Mouse (Mus musculus): ENCODE results near the gene Cd46. TPM values are rescaled to one million over a fixed set of nuclear protein-coding genes. Genes with fewer than 3 reads are reported as not detected.

Cd46 gene
- polyA plus RNA-seq, 1 experiment from 2014 or later: 0.35 TPM

DNA sequence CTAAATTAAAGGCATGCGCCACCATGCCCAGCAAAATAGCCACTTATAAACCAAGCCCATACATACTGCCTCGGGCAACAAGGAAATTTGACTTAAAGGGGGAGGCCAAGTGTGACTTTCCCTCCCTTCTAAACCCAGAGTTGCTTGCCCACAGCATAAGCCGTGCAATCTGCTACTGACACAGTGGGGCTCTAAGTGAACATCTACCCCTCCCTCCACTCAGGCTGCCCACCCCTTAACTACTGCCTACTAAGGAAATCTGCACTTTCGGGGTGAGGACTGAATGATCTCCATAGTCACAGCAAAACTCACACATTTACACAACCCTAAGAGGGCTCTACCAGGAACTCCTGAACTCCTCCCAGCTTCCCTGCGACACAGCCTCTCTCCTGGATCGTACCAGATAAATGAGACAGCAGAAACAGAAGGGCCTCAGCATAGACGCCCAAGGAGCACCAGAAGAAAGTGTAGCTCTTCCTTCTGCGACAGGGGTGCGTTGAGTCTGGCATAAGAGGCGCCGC is 290 bp downstream of the Cd46 start:
- TF ChIP-seq CTCF (IDR thresholded peaks at IDR 0.05): no peak
- POLR2A ChIA-PET: interaction anchor here (0.8 to 1.2 kb wide), 2 partner anchors 40 to 114 kb away, joined by 3 read pairs; partner anchors contain the start of gene Cr1l
- in situ Hi-C loops (cut with MboI; ENCODE audit: low pct_unique_long_range_greater_than_20kb): no loop called here
- CTCF ChIA-PET: interaction anchor here (0.5 to 1.2 kb wide), 2 partner anchors 20 to 51 kb away, joined by 3 read pairs; no protein-coding TSS in a partner anchor
- DNase-seq (ENCODE audit: low read depth, low spot score) (no peak), ATAC-seq (peak; percentile 85)
- no peaks in the 10 kb centered on the region for H3K27me3 ChIP-seq

DNA sequence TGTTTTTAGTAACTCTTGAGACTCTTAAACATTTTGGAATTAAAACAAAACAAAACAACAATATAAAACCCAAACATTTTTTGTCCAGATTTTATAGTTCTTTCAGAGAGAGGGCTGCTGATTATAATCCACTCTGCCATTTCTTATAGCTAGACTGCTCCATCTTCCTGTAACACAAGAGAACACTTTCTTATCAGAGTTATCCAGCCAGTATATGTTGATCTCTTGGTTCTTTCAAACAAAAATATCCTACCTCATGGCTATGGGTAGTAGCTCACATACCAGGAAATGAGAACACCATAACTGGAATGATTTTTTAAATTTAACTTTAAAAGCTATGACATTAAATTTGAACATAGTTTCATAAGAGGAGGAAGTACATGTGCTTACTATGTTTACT is 9.9 kb downstream of the Cd46 start:
- ChIA-PET CTCF (no interaction called here), POLR2A (no interaction called here)
- in situ Hi-C loops (cut with MboI; ENCODE audit: low pct_unique_long_range_greater_than_20kb): no loop called here
- no peak for ATAC-seq
- no peaks in the 10 kb centered on the region for H3K27me3 ChIP-seq
- DNase-seq (ENCODE audit: low read depth, low spot score): no peak
- no peak for TF ChIP-seq CTCF (IDR thresholded peaks at IDR 0.05)

DNA sequence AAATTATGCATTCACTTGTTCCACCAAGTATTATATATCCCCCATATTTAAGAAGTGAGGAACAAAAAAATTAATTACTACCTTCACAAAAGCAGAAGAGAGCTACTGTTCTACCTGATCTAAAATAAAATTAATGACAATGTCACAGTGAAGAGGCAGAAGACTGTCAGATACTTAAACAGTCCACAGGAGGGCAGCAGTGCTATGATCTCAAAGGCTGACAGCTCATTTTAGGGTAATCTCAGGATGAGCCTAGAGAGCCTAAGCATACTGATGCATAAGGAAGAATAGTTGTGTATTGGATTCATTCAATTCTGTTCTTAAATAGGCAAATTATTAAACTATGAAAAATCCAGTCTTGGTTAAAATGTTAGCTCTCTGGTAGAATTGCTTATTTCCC is 51.6 kb downstream of the Cd46 start:
- in situ Hi-C loops (cut with MboI; ENCODE audit: low pct_unique_long_range_greater_than_20kb): no loop called here
- H3K27me3 ChIP-seq: no peaks in the 10 kb centered on the region
- DNase-seq (ENCODE audit: low read depth, low spot score) (no peak), ATAC-seq (peak; percentile 57)
- CTCF ChIA-PET: interaction anchor here (0.9 to 3.5 kb wide), 8 partner anchors 9 to 64 kb away, joined by 3 to 17 read pairs (median 6); partner anchors contain the start of gene Cd46
- POLR2A ChIA-PET: no interaction called here
- TF ChIP-seq CTCF (IDR thresholded peaks at IDR 0.05): peak; percentile 65

DNA sequence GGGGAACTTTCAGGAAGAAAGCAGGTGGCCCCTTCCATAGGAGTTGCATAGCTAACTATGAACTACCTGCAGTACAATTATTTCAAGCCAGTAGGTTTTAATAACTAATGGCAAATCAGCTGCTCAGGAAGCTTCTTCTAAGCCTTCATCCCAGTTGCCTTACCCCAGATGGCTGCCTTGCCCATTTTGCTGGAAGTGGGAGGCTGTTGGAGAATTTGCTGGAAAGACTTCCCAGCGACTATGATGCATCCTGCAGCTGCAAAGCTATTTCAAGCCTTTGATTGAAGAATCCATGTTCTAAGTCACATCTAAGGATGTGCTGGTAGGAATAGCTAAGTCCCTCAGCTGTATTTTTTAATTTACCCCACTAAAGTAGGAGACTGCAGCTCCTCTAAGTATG is 53.7 kb downstream of the Cd46 start:
- ATAC-seq (no peak), DNase-seq (ENCODE audit: low read depth, low spot score) (no peak)
- H3K27me3 ChIP-seq: no peaks in the 10 kb centered on the region
- CTCF ChIA-PET: interaction anchor here (1.1 to 1.7 kb wide), 2 partner anchors 9 to 62 kb away, joined by 3 to 7 read pairs; no protein-coding TSS in a partner anchor
- no peak for TF ChIP-seq CTCF (IDR thresholded peaks at IDR 0.05)
- in situ Hi-C loops (cut with MboI; ENCODE audit: low pct_unique_long_range_greater_than_20kb): no loop called here
- POLR2A ChIA-PET: no interaction called here

DNA sequence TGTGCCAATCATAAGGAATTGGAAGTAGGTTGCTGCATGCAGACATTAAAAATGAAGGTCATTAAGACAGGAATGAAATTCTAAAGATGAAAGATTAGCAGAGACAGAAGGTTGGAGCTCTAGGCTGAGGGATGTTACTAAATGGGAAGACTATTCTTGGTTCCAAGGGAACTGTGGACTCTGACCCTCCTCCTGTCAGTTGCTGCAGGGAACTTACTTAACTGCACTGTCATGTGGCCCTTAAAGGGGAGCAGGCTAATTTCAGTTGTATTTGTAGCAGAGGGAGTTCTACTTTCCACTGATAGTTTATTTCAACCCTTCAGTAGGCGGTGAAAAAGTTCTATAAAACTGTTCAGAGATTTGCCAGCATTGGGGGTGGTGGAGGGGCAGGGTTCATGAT is 54.1 kb downstream of the Cd46 start:
- no peak for TF ChIP-seq CTCF (IDR thresholded peaks at IDR 0.05)
- ChIA-PET POLR2A (no interaction called here), CTCF (interaction anchor here (1.1 to 1.7 kb wide), 2 partner anchors 9 to 62 kb away, joined by 3 to 7 read pairs; no protein-coding TSS in a partner anchor)
- ATAC-seq: no peak
- no peak for DNase-seq (ENCODE audit: low read depth, low spot score)
- H3K27me3 ChIP-seq: no peaks in the 10 kb centered on the region
- in situ Hi-C loops (cut with MboI; ENCODE audit: low pct_unique_long_range_greater_than_20kb): no loop called here

DNA sequence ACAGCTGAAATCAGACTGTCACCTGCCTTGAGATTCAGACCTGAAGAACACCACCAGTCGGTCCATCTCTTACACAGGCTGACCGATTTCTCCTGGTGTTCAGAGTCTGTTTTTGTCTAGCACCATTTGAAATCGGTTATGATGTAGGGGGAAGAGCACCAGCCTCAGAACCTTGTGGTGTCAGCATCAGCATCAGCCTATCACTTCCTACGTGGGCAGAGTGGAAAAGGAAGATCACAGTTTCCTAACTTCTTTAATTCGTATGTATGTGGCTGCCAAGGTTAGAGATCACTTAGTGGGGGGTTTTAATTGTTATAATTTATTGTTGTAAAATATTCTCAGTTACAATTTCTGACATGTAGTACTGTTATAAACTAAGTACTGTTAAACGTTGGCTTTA is 54.6 kb downstream of the Cd46 start:
- DNase-seq (ENCODE audit: low read depth, low spot score) (no peak), ATAC-seq (no peak)
- CTCF ChIA-PET: interaction anchor here (1.7 kb wide), 1 partner anchor 9 kb away, joined by 7 read pairs; no protein-coding TSS in a partner anchor
- no peak for TF ChIP-seq CTCF (IDR thresholded peaks at IDR 0.05)
- POLR2A ChIA-PET: no interaction called here
- H3K27me3 ChIP-seq: no peaks in the 10 kb centered on the region
- in situ Hi-C loops (cut with MboI; ENCODE audit: low pct_unique_long_range_greater_than_20kb): no loop called here

DNA sequence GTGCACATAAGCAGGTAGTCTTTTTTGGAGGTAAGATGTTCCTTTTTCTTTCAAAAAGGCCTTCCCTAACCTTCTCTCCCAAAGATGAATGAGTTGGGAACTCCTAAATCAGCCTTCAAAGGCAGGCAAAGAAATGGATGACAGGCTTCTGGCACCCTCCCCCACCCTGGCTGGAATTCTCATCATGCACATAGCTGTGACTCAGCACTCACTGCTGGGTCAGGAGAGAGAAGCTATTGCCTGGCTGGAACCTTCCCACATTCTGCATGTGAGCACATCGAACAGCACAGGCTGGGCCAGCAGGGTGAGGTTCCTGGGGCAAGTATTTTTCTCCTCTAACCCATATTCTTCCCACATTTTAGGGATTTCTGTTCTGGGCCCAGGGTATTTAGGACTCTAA is 58.1 kb downstream of the Cd46 start:
- POLR2A ChIA-PET: no interaction called here
- DNase-seq (ENCODE audit: low read depth, low spot score): peak; percentile 58
- CTCF ChIA-PET: interaction anchor here (0.6 kb wide), 1 partner anchor 13 kb away, joined by 3 read pairs; no protein-coding TSS in a partner anchor
- no peak for TF ChIP-seq CTCF (IDR thresholded peaks at IDR 0.05)
- H3K27me3 ChIP-seq: no peaks in the 10 kb centered on the region
- ATAC-seq: peak; percentile 100
- in situ Hi-C loops (cut with MboI; ENCODE audit: low pct_unique_long_range_greater_than_20kb): no loop called here

DNA sequence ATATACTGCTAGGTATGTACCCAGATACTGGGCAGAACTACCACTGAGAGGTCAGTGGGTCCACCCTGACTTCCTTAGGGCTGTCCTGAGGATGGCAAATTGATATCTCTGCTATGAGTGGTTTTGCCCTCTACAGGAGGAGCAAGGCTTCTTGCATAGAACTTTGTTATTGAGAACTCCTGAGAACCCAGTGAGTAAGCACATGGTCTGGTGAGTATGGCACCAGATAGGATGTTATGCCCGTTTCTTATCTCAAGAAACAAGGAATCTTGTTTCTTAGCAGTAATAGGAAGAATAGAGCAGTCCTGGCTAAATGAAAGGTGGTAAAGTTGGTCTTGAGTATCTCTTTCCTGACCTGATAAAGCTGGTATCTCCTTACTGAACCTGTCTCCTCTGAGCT is 59.3 kb downstream of the Cd46 start:
- POLR2A ChIA-PET: no interaction called here
- in situ Hi-C loops (cut with MboI; ENCODE audit: low pct_unique_long_range_greater_than_20kb): no loop called here
- H3K27me3 ChIP-seq: no peaks in the 10 kb centered on the region
- TF ChIP-seq CTCF (IDR thresholded peaks at IDR 0.05): no peak
- no peak for ATAC-seq
- CTCF ChIA-PET: interaction anchor here (1.8 kb wide), 1 partner anchor 8 kb away, joined by 7 read pairs; no protein-coding TSS in a partner anchor
- no peak for DNase-seq (ENCODE audit: low read depth, low spot score)

DNA sequence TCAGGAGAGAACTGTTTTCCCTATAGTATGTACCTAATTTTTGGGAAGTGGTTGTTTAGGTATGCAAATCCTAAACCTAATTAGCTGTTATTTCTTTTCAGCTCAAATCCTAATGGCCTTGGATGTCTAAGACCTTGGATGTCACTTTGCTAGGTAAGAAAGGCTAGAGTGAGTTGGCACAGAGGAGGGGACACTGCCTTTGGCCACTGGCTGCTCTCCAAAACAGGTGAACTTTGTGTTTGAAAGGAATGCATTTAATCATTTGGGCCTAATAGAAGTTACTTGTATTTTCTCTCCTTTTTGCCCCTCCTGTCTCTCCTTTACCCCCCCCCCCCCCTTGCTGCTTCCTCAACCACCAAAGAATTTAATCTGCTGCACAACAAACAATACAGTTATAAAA is 60.3 kb downstream of the Cd46 start:
- H3K27me3 ChIP-seq: no peaks in the 10 kb centered on the region

DNA sequence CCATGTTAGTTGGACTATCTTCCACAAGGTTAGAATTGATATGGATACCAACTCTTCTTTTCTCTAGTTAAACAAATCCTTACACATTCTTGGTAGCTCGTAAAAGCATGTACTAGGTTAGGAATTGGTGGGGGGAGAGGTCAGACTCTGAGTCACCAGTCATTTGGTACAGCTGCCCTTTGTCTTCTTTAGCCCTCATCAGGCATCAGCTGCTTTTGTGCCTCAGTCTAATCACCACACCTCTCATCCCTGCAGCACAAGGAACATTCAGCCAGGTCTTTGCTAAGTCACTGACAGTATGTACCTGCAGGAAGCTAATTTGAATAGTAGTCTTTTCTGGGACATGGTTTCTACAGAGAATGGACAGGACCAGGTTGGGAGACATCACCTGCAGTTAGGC is 64.5 kb downstream of the Cd46 start:
- ChIA-PET POLR2A (interaction anchor here (0.6 to 0.9 kb wide), 2 partner anchors 14 to 22 kb away, joined by 3 to 4 read pairs; no protein-coding TSS in a partner anchor), CTCF (interaction anchor here (1.0 to 2.9 kb wide), 4 partner anchors 8 to 189 kb away, joined by 3 to 17 read pairs (median 6); no protein-coding TSS in a partner anchor)
- DNase-seq (ENCODE audit: low read depth, low spot score) (no peak), ATAC-seq (no peak)
- no peaks in the 10 kb centered on the region for H3K27me3 ChIP-seq
- no peak for TF ChIP-seq CTCF (IDR thresholded peaks at IDR 0.05)
- in situ Hi-C loops (cut with MboI; ENCODE audit: low pct_unique_long_range_greater_than_20kb): no loop called here

More for the DNA sequence above, 60.3 kb downstream of the Cd46 start:
- in situ Hi-C loops (cut with MboI; ENCODE audit: low pct_unique_long_range_greater_than_20kb): no loop called here
- DNase-seq (ENCODE audit: low read depth, low spot score): no peak
- ATAC-seq: no peak
- ChIA-PET POLR2A (no interaction called here), CTCF (interaction anchor here (1.8 to 2.9 kb wide), 2 partner anchors 9 to 13 kb away, joined by 7 to 11 read pairs; no protein-coding TSS in a partner anchor)
- TF ChIP-seq CTCF (IDR thresholded peaks at IDR 0.05): no peak

DNA sequence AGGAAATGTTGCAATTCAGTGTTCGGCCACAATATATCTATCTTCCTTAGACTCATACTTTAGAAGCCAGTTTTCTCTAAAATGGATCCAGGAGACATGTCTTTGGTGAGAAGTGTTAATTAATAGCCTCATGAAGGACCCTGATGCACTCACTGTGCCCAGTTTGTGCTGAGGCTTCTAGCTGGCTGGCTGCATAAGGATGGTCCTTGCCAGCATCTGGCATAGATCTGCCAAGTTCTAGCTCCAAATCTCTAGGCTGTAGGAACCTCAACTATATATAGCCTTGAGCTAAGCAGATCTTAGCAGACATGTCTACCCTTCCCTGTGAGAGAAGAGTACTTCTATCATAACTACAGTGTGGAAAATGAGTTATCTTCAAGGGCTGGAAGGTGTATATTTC is 68.2 kb downstream of the Cd46 start:
- no peaks in the 10 kb centered on the region for H3K27me3 ChIP-seq
- ChIA-PET POLR2A (no interaction called here), CTCF (interaction anchor here (0.9 to 2.8 kb wide), 3 partner anchors 13 to 19 kb away, joined by 3 to 14 read pairs (median 4); no protein-coding TSS in a partner anchor)
- no peak for ATAC-seq
- DNase-seq (ENCODE audit: low read depth, low spot score): no peak
- TF ChIP-seq CTCF (IDR thresholded peaks at IDR 0.05): no peak
- in situ Hi-C loops (cut with MboI; ENCODE audit: low pct_unique_long_range_greater_than_20kb): no loop called here
